Mouse (Mus musculus) heart, embryonic 11.5 days (tissue): ENCODE data around the gene Rnf113a2. TPM values are rescaled to one million over a fixed set of nuclear protein-coding genes. Genes with fewer than 3 reads are reported as not detected.

ENCODE experiments used
- ATAC-seq: fragments of 200-750 bp; cut with Nextera tagmentation; replicated peaks from 2 replicates; pipeline ENCODE4 v1.8.0; 2017; ENCODE audit warnings: moderate library complexity; ENCODE audit not compliant: insufficient number of reproducible peaks, low FRiP score, low TSS enrichment
- H3K27ac ChIP-seq: fragments of 300-500 bp; sonication (generic); 2 replicates; pipeline ENCODE4 v1.5.1; 2014; ENCODE audit warnings: mild to moderate bottlenecking, low read depth, low read length
- H3K27me3 ChIP-seq: fragments of 300-500 bp; sonication (generic); 2 replicates; pipeline ENCODE4 v1.6.1; 2014; ENCODE audit warnings: mild to moderate bottlenecking, low read length, mixed read lengths; ENCODE audit not compliant: control insufficient read depth, insufficient read depth
- H3K36me3 ChIP-seq: fragments of 300-500 bp; sonication (generic); 2 replicates; pipeline ENCODE4 v1.6.1; 2014; ENCODE audit warnings: mild to moderate bottlenecking, low read length, moderate library complexity, mixed read lengths; ENCODE audit not compliant: control insufficient read depth, insufficient read depth
- H3K4me1 ChIP-seq: fragments of 300-500 bp; sonication (generic); 2 replicates; pipeline ENCODE4 v1.6.1; 2014; ENCODE audit warnings: low read length; ENCODE audit not compliant: control insufficient read depth, insufficient read depth
- H3K4me2 ChIP-seq: fragments of 300-500 bp; sonication (generic); 2 replicates; pipeline ENCODE4 v1.6.1; 2014; ENCODE audit warnings: mild to moderate bottlenecking, moderate library complexity
- H3K4me3 ChIP-seq: fragments of 300-500 bp; sonication (generic); 2 replicates; pipeline ENCODE4 v1.5.1; 2014; ENCODE audit warnings: low read depth, low read length
- H3K9ac ChIP-seq: fragments of 300-500 bp; sonication (generic); 2 replicates; pipeline ENCODE4 v1.6.1; 2014; ENCODE audit warnings: mild to moderate bottlenecking, low read depth, low read length, moderate library complexity
- H3K9me3 ChIP-seq: fragments of 300-500 bp; sonication (generic); replicated peaks from 2 replicates; pipeline ENCODE4 v1.6.1; 2016; ENCODE audit warnings: low read length; ENCODE audit not compliant: control insufficient read depth
- WGBS: fragments of 180-500 bp; shearing (Covaris S2); extraction: QIAGEN DNeasy Blood & Tissue Kit; methylation state at CpG from one replicate; pipeline ENCODE4 v1.1.7; 2014; ENCODE audit not compliant: insufficient replicate concordance; 5-methylcytosine and 5-hydroxymethylcytosine counted together
- polyA plus RNA-seq: library from polyadenylated mRNA; unstranded; fragments of >200 nt; fragmentation: Nextera tagmentation; extraction: Ambion mirVana; gene quantifications from 2 replicates; pipeline ENCODE4 v1.2.1, GENCODE M21; 2014

Rnf113a2 gene
- polyA plus RNA-seq, 1 experiment from 2014 or later = 21.6 TPM

- no peaks in the 10 kb centered on the region for H3K27me3 ChIP-seq
- ATAC-seq = no peak
- H3K4me1 ChIP-seq = no peaks in the 10 kb centered on the region
- H3K9me3 ChIP-seq = no peaks in the 10 kb centered on the region
- H3K36me3 ChIP-seq = no peaks in the 10 kb centered on the region; the same call in 1 of the 2 replicates
- H3K4me2 ChIP-seq = no peak overlapping the region
- no peak overlapping the region for H3K9ac ChIP-seq
- H3K4me3 ChIP-seq = no peak overlapping the region
- H3K27ac ChIP-seq = no peak overlapping the region
- WGBS = 64% methylated on average over 3 of the region's 3 CpGs
These were observed 16.3 kb upstream of the Rnf113a2 start for GRCm38 (mm10) chr12:84400653-84401052.

GRCm38 (mm10) chr12:84402923-84403322, 14.1 kb upstream of the Rnf113a2 start:
- 45% methylated on average over 9 of the region's 9 CpGs for WGBS
- Histone ChIP-seq H3K27ac (no peak overlapping the region), H3K9me3 (no peaks in the 10 kb centered on the region), H3K4me3 (no peak overlapping the region), H3K36me3 (no peaks in the 10 kb centered on the region), H3K4me2 (no peak overlapping the region), H3K27me3 (no peaks in the 10 kb centered on the region), H3K4me1 (no peaks in the 10 kb centered on the region), H3K9ac (no peak overlapping the region)
- ATAC-seq = no peak

GRCm38 (mm10) chr12:84404541-84404940, 12.5 kb upstream of the Rnf113a2 start:
- no peaks in the 10 kb centered on the region for H3K9me3 ChIP-seq
- H3K4me1 ChIP-seq = peaks cover 3% of the 10 kb centered on the region; the same call in 1 of the 2 replicates
- ATAC-seq = no peak
- H3K4me3 ChIP-seq = no peak overlapping the region
- no peak overlapping the region for H3K27ac ChIP-seq
- no peaks in the 10 kb centered on the region for H3K27me3 ChIP-seq
- no peak overlapping the region for H3K4me2 ChIP-seq
- no peak overlapping the region for H3K9ac ChIP-seq
- WGBS = 89% methylated on average over 6 of the region's 6 CpGs
- no peaks in the 10 kb centered on the region for H3K36me3 ChIP-seq

GRCm38 (mm10) chr12:84407259-84407658, 9.7 kb upstream of the Rnf113a2 start:
- H3K4me1 ChIP-seq = peaks cover 3% of the 10 kb centered on the region; the same call in 1 of the 2 replicates
- no peak overlapping the region for H3K4me3 ChIP-seq
- H3K36me3 ChIP-seq = no peaks in the 10 kb centered on the region
- H3K9me3 ChIP-seq = no peaks in the 10 kb centered on the region
- H3K9ac ChIP-seq = no peak overlapping the region
- ATAC-seq = no peak
- H3K27me3 ChIP-seq = no peaks in the 10 kb centered on the region
- no peak overlapping the region for H3K27ac ChIP-seq
- 55% methylated on average over 4 of the region's 4 CpGs for WGBS
- H3K4me2 ChIP-seq = no peak overlapping the region

GRCm38 (mm10) chr12:84407874-84408818, 8.8 kb upstream of the Rnf113a2 start:
- peak overlapping the region; percentile 85 for H3K27ac ChIP-seq
- H3K27me3 ChIP-seq = no peaks in the 10 kb centered on the region
- peaks cover 3% of the 10 kb centered on the region; the same call in 1 of the 2 replicates for H3K4me1 ChIP-seq
- peak overlapping the region; percentile 89 for H3K4me2 ChIP-seq
- ATAC-seq = peak; percentile 48; the same call in 1 of the 2 replicates
- no peaks in the 10 kb centered on the region for H3K9me3 ChIP-seq
- 2% methylated on average over 47 of the region's 52 CpGs for WGBS
- no peaks in the 10 kb centered on the region for H3K36me3 ChIP-seq
- peak overlapping the region; percentile 82 for H3K4me3 ChIP-seq
- peak overlapping the region; percentile 92 for H3K9ac ChIP-seq

GRCm38 (mm10) chr12:84408819-84409507, 8.0 kb upstream of the Rnf113a2 start, which contains the start of the genes Entpd5 and Bbof1:
TSS of gene Entpd5 (minus strand) at chr12:84409029.
TSS of gene Bbof1 (plus strand) at chr12:84409071.
- Histone ChIP-seq H3K27me3 (no peaks in the 10 kb centered on the region), H3K27ac (peak within 1 kb of the TSS; percentile 85), H3K4me2 (peak within 1 kb of the TSS; percentile 89), H3K9me3 (no peaks in the 10 kb centered on the region), H3K9ac (peak within 1 kb of the TSS; percentile 92), H3K4me3 (peak within 1 kb of the TSS; percentile 82), H3K4me1 (peaks cover 3% of the 10 kb centered on the region; the same call in 1 of the 2 replicates), H3K36me3 (no peaks in the 10 kb centered on the region)
- ATAC-seq = peak; percentile 91
- WGBS = 2% methylated on average over 57 of the region's 63 CpGs

- 29% methylated on average over 18 of the region's 18 CpGs for WGBS
- peak overlapping the region; percentile 76; the same call in 1 of the 2 replicates for H3K27ac ChIP-seq
- H3K9ac ChIP-seq = peak overlapping the region; percentile 80
- peak overlapping the region; percentile 85 for H3K4me2 ChIP-seq
- H3K9me3 ChIP-seq = peaks cover 2% of the 10 kb centered on the region; the same call in 1 of the 2 replicates
- H3K4me1 ChIP-seq = peaks cover 4% of the 10 kb centered on the region; the same call in 1 of the 2 replicates
- peak overlapping the region; percentile 56 for H3K4me3 ChIP-seq
- no peak for ATAC-seq
- H3K27me3 ChIP-seq = no peaks in the 10 kb centered on the region
- no peaks in the 10 kb centered on the region for H3K36me3 ChIP-seq
These were observed 568 bp downstream of the Rnf113a2 start for GRCm38 (mm10) chr12:84417605-84417922.

GRCm38 (mm10) chr12:84423990-84424389, 7.0 kb downstream of the Rnf113a2 start:
- Histone ChIP-seq H3K9ac (no peak overlapping the region), H3K4me3 (no peak overlapping the region), H3K27ac (no peak overlapping the region), H3K4me1 (no peaks in the 10 kb centered on the region), H3K36me3 (no peaks in the 10 kb centered on the region), H3K4me2 (no peak overlapping the region), H3K27me3 (no peaks in the 10 kb centered on the region), H3K9me3 (no peaks in the 10 kb centered on the region)
- WGBS = 49% methylated on average over 3 of the region's 3 CpGs
- no peak for ATAC-seq
